ENCODE assay signal across 26 mouse cellular contexts in the genomic region with DNA sequence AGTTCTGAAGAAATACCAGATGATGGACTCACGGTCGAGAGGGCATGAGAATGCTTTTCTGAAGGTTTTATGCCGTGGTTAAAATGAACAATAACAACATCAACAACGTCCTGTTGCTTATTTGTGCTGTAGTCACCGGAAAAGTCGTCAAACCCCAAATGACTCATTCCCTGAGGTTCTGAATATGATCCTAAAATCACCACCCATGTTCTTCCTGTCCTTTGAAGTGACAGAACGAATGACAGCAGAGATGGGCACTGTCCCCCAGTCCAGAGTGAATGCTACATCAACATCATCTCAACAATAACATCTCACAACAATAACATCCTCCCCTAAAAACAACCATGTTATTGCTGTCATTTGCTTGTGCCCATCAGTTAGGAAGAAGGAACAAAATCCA.
DNase-seq lines count a peak whose midpoint lies in the region; ATAC-seq lines count a peak whose summit lies in the region.
"Had no signal": no experiment of that assay in that cellular context is flagged by ENCODE, and none has a peak within 500 bp of the region (broad histone marks: within the 10 kb centered on the region; RNA-seq: fewer than 3 reads in every experiment).

No protein-coding gene starts in this region.

- no peak overlapping the region for H3K9ac ChIP-seq in forebrain, embryonic 15.5 days (replicated peaks)
- H3K9ac ChIP-seq: embryonic facial prominence, embryonic 13.5 days; forebrain, embryonic 12.5 days; heart, embryonic 15.5 days; hindbrain, embryonic 14.5 days; limb, embryonic 15.5 days; neural tube, embryonic 13.5 days had no signal

- no peaks in the 10 kb centered on the region for H3K9me3 ChIP-seq in forebrain, embryonic 15.5 days
- H3K9me3 ChIP-seq: embryonic facial prominence, embryonic 13.5 days; forebrain, embryonic 12.5 days; heart, embryonic 15.5 days; limb, embryonic 15.5 days; neural tube, embryonic 13.5 days had no signal

- H3K27me3 ChIP-seq in forebrain, embryonic 15.5 days: no peaks in the 10 kb centered on the region
- H3K27me3 ChIP-seq: embryonic facial prominence, embryonic 13.5 days; forebrain, embryonic 12.5 days; heart, embryonic 15.5 days; limb, embryonic 15.5 days; neural tube, embryonic 13.5 days had no signal

- ATAC-seq in forebrain, embryonic 15.5 days (replicated peaks): no peak
- ATAC-seq: intestine, embryonic 16.5 days; midbrain, embryonic 16.5 days had no signal

- 78% methylated on average over 7 of the region's 7 CpGs for WGBS in forebrain, embryonic 15.5 days

- H3K4me1 ChIP-seq in forebrain, embryonic 15.5 days: no peaks in the 10 kb centered on the region
- H3K4me1 ChIP-seq: embryonic facial prominence, embryonic 13.5 days; forebrain, embryonic 12.5 days; heart, embryonic 15.5 days; limb, embryonic 15.5 days; neural tube, embryonic 13.5 days had no signal

- H3K4me2 ChIP-seq in forebrain, embryonic 15.5 days (replicated peaks): no peak overlapping the region
- H3K4me2 ChIP-seq: embryonic facial prominence, embryonic 13.5 days; forebrain, embryonic 12.5 days; heart, embryonic 15.5 days; hindbrain, embryonic 14.5 days; limb, embryonic 15.5 days; neural tube, embryonic 13.5 days had no signal

- peak; percentile 4 for DNase-seq in kidney, postnatal 10 days
- no peak for DNase-seq in kidney, postnatal 4 days
- peak; percentile 47 for DNase-seq in 416B (ENCODE audit: low read depth)
- DNase-seq in CD4-positive helper T cell, adult 2 months (ENCODE audit: low read depth, low spot score): peak; percentile 47
- DNase-seq in induced T-regulatory cell, adult 2 months (ENCODE audit: low read depth): peak; percentile 94
- DNase-seq in urinary bladder, postnatal 25 days (ENCODE audit: low spot score): no peak
- DNase-seq: adrenal gland, adult 2 months; cerebellum, adult 18-20 months; cerebellum, postnatal 25 days; gastrocnemius, adult 2 months; heart, postnatal 36 days; retina, postnatal 1 day; thymus, adult 18-20 months had no signal

- no peak overlapping the region for H3K27ac ChIP-seq in forebrain, embryonic 15.5 days (replicated peaks)
- H3K27ac ChIP-seq: embryonic facial prominence, embryonic 13.5 days; forebrain, embryonic 12.5 days; heart, embryonic 15.5 days; hindbrain, embryonic 14.5 days; left cerebral cortex, adult 2 months; limb, embryonic 15.5 days; macrophage; neural tube, embryonic 13.5 days had no signal

- no peaks in the 10 kb centered on the region for H3K36me3 ChIP-seq in forebrain, embryonic 15.5 days
- H3K36me3 ChIP-seq: embryonic facial prominence, embryonic 13.5 days; forebrain, embryonic 12.5 days; heart, embryonic 15.5 days; limb, embryonic 15.5 days; neural tube, embryonic 13.5 days had no signal

- no peak overlapping the region for H3K4me3 ChIP-seq in forebrain, embryonic 15.5 days
- H3K4me3 ChIP-seq: embryonic facial prominence, embryonic 13.5 days; erythroblast, embryonic 14.5 days; forebrain, embryonic 12.5 days; gastrocnemius, adult 2 months; heart, embryonic 15.5 days; left cerebral cortex, adult 2 months; limb, embryonic 15.5 days; myocyte; neural tube, embryonic 13.5 days had no signal

Comparison
In these comparisons a context has a peak if more than half of its experiments do, and no peak if none do; other contexts are left out.
1. DNase-seq: peak in kidney, postnatal 10 days (single experiment), 416B (single experiment), CD4-positive helper T cell, adult 2 months (single experiment) and induced T-regulatory cell, adult 2 months (single experiment); none in kidney, postnatal 4 days (0 of 2) and urinary bladder, postnatal 25 days (single experiment).